Mouse (Mus musculus): ENCODE measurements around the gene Lalba. TPM values are rescaled to one million over a fixed set of nuclear protein-coding genes. Genes with fewer than 3 reads are reported as not detected.
A peak's percentile ranks its signal among the peaks of the same experiment; 100 is the strongest.

Gene Lalba
- polyA plus RNA-seq (2011; ENCODE audit: insufficient read depth, insufficient read length, low read depth, missing spikeins): not detected in 2 replicates

- Histone ChIP-seq H3K9me3 (replicated peaks; ENCODE audit: control insufficient read depth, insufficient read depth, low read length, poor library complexity, severe bottlenecking) (no peaks in the 10 kb centered on the region), H3K4me1 (ENCODE audit: control insufficient read depth, insufficient read depth, low read length) (no peaks in the 10 kb centered on the region), H3K27ac (ENCODE audit: insufficient read depth, low read length) (no peak within 1 kb of the TSS), H3K4me3 (ENCODE audit: low read depth, low read length) (no peak within 1 kb of the TSS), H3K27me3 (ENCODE audit: control insufficient read depth, insufficient read depth, low read length, poor library complexity, severe bottlenecking) (no peaks in the 10 kb centered on the region), H3K36me3 (ENCODE audit: control insufficient read depth, insufficient read depth, low read length, poor library complexity, severe bottlenecking) (no peaks in the 10 kb centered on the region), H3K9ac (ENCODE audit: low read depth, poor library complexity, severe bottlenecking) (no peak within 1 kb of the TSS)
- TF ChIP-seq POLR2A (IDR thresholded peaks at IDR 0.05; ENCODE audit: insufficient read depth, low read length) (no peak), EP300 (IDR thresholded peaks at IDR 0.05; ENCODE audit: insufficient read depth, low read depth, low read length) (no peak), CTCF (IDR thresholded peaks at IDR 0.05; ENCODE audit: low read depth, low read length) (no peak)
These were observed at the start of gene Lalba for GRCm38 (mm10) chr15:98482701-98483100. TSS of gene Lalba (minus strand) at chr15:98482721.

DNA sequence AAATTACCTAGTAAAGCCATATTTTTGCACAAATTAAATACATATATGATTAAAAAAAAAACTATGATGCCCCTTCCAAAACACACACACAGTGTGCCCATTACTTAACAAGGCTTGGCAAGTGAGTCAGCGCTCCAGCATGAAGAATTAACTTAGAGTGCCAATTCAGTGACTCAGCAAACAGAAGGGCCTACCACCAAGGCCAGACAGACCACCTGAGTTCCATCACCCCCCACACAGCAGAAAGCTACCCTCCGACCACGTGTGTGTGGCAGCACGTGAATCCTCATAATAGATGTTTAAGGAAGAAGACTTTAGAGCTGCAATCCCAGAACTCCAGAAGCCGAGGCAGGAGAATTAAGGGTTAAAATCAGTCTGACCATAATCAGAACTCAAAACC lies 49.8 kb upstream of the Lalba start:
- no peaks in the 10 kb centered on the region for H3K9me3 ChIP-seq (replicated peaks; ENCODE audit: control insufficient read depth, insufficient read depth, low read length, poor library complexity, severe bottlenecking)
- H3K27me3 ChIP-seq (ENCODE audit: control insufficient read depth, insufficient read depth, low read length, poor library complexity, severe bottlenecking): no peaks in the 10 kb centered on the region
- H3K36me3 ChIP-seq (ENCODE audit: control insufficient read depth, insufficient read depth, low read length, poor library complexity, severe bottlenecking): peaks cover 56% of the 10 kb centered on the region
- peak overlapping the region; percentile 96 for H3K9ac ChIP-seq (ENCODE audit: low read depth, poor library complexity, severe bottlenecking)
- peak overlapping the region; percentile 71 for H3K4me3 ChIP-seq (ENCODE audit: low read depth, low read length)
- H3K4me1 ChIP-seq (ENCODE audit: control insufficient read depth, insufficient read depth, low read length): peaks cover 2% of the 10 kb centered on the region
- no peak overlapping the region for H3K27ac ChIP-seq (ENCODE audit: insufficient read depth, low read length)
- no peak for TF ChIP-seq CTCF (IDR thresholded peaks at IDR 0.05; ENCODE audit: low read depth, low read length)
- no peak for TF ChIP-seq EP300 (IDR thresholded peaks at IDR 0.05; ENCODE audit: insufficient read depth, low read depth, low read length)
- TF ChIP-seq POLR2A (IDR thresholded peaks at IDR 0.05; ENCODE audit: insufficient read depth, low read length): no peak

DNA sequence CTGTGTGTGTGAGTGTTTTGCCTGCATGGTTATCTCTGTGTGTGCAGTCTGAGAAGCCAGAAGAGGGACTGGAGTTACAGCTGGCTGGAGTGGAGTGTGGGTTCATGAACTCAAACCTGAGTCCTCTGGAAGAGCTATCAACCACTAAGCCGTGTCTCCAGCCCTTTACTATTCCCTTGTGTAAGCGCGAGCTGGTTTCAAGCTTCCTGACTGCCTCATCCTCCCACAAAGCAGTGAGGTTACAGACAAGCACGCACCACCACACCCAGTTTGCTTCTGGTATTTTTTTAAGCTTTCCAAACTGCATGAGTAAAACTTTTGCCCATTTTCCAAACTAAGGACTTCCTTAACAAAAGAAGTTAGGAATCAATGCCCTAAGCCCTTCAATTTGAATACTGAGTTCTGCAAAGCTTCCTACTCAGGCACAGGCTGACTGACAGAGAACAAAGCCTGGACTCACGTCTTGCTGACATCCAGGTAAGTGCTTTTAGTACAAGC lies 45.6 kb upstream of the Lalba start:
- Histone ChIP-seq H3K36me3 (ENCODE audit: control insufficient read depth, insufficient read depth, low read length, poor library complexity, severe bottlenecking) (peaks cover 93% of the 10 kb centered on the region), H3K27me3 (ENCODE audit: control insufficient read depth, insufficient read depth, low read length, poor library complexity, severe bottlenecking) (no peaks in the 10 kb centered on the region), H3K9me3 (replicated peaks; ENCODE audit: control insufficient read depth, insufficient read depth, low read length, poor library complexity, severe bottlenecking) (no peaks in the 10 kb centered on the region), H3K4me3 (ENCODE audit: low read depth, low read length) (no peak overlapping the region), H3K9ac (ENCODE audit: low read depth, poor library complexity, severe bottlenecking) (no peak overlapping the region), H3K4me1 (ENCODE audit: control insufficient read depth, insufficient read depth, low read length) (peaks cover 4% of the 10 kb centered on the region), H3K27ac (ENCODE audit: insufficient read depth, low read length) (peak overlapping the region; percentile 62)
- TF ChIP-seq CTCF (IDR thresholded peaks at IDR 0.05; ENCODE audit: low read depth, low read length) (no peak), POLR2A (IDR thresholded peaks at IDR 0.05; ENCODE audit: insufficient read depth, low read length) (no peak), EP300 (IDR thresholded peaks at IDR 0.05; ENCODE audit: insufficient read depth, low read depth, low read length) (no peak)

- Histone ChIP-seq H3K9me3 (replicated peaks; ENCODE audit: control insufficient read depth, insufficient read depth, low read length, poor library complexity, severe bottlenecking) (no peaks in the 10 kb centered on the region), H3K36me3 (ENCODE audit: control insufficient read depth, insufficient read depth, low read length, poor library complexity, severe bottlenecking) (peaks cover 94% of the 10 kb centered on the region), H3K27me3 (ENCODE audit: control insufficient read depth, insufficient read depth, low read length, poor library complexity, severe bottlenecking) (no peaks in the 10 kb centered on the region), H3K27ac (ENCODE audit: insufficient read depth, low read length) (peak overlapping the region; percentile 62), H3K9ac (ENCODE audit: low read depth, poor library complexity, severe bottlenecking) (peak overlapping the region; percentile 21; the same call in 1 of the 2 replicates), H3K4me1 (ENCODE audit: control insufficient read depth, insufficient read depth, low read length) (peaks cover 4% of the 10 kb centered on the region), H3K4me3 (ENCODE audit: low read depth, low read length) (no peak overlapping the region)
- TF ChIP-seq POLR2A (IDR thresholded peaks at IDR 0.05; ENCODE audit: insufficient read depth, low read length) (no peak), CTCF (IDR thresholded peaks at IDR 0.05; ENCODE audit: low read depth, low read length) (no peak), EP300 (IDR thresholded peaks at IDR 0.05; ENCODE audit: insufficient read depth, low read depth, low read length) (no peak)
These were observed 44.7 kb upstream of the Lalba start for GRCm38 (mm10) chr15:98527056-98527771.

GRCm38 (mm10) chr15:98526057-98526456 lies 43.5 kb upstream of the Lalba start:
- Histone ChIP-seq H3K9me3 (replicated peaks; ENCODE audit: control insufficient read depth, insufficient read depth, low read length, poor library complexity, severe bottlenecking) (no peaks in the 10 kb centered on the region), H3K4me1 (ENCODE audit: control insufficient read depth, insufficient read depth, low read length) (peaks cover 4% of the 10 kb centered on the region), H3K36me3 (ENCODE audit: control insufficient read depth, insufficient read depth, low read length, poor library complexity, severe bottlenecking) (peaks cover 94% of the 10 kb centered on the region), H3K27me3 (ENCODE audit: control insufficient read depth, insufficient read depth, low read length, poor library complexity, severe bottlenecking) (no peaks in the 10 kb centered on the region), H3K27ac (ENCODE audit: insufficient read depth, low read length) (peak overlapping the region; percentile 96), H3K9ac (ENCODE audit: low read depth, poor library complexity, severe bottlenecking) (peak overlapping the region; percentile 50; the same call in 1 of the 2 replicates), H3K4me3 (ENCODE audit: low read depth, low read length) (no peak overlapping the region)
- 0 out of 2 replicates have a peak, but pooled peaks have one; percentile 35 for TF ChIP-seq EP300 (IDR thresholded peaks at IDR 0.05; ENCODE audit: insufficient read depth, low read depth, low read length)
- no peak for TF ChIP-seq POLR2A (IDR thresholded peaks at IDR 0.05; ENCODE audit: insufficient read depth, low read length)

- Histone ChIP-seq H3K4me1 (ENCODE audit: control insufficient read depth, insufficient read depth, low read length) (no peaks in the 10 kb centered on the region), H3K9ac (ENCODE audit: low read depth, poor library complexity, severe bottlenecking) (no peak overlapping the region), H3K36me3 (ENCODE audit: control insufficient read depth, insufficient read depth, low read length, poor library complexity, severe bottlenecking) (peaks cover 70% of the 10 kb centered on the region), H3K27ac (ENCODE audit: insufficient read depth, low read length) (peak overlapping the region; percentile 6; the same call in 1 of the 2 replicates), H3K27me3 (ENCODE audit: control insufficient read depth, insufficient read depth, low read length, poor library complexity, severe bottlenecking) (no peaks in the 10 kb centered on the region), H3K9me3 (replicated peaks; ENCODE audit: control insufficient read depth, insufficient read depth, low read length, poor library complexity, severe bottlenecking) (no peaks in the 10 kb centered on the region), H3K4me3 (ENCODE audit: low read depth, low read length) (no peak overlapping the region)
- no peak for TF ChIP-seq CTCF (IDR thresholded peaks at IDR 0.05; ENCODE audit: low read depth, low read length)
- no peak for TF ChIP-seq POLR2A (IDR thresholded peaks at IDR 0.05; ENCODE audit: insufficient read depth, low read length)
- no peak for TF ChIP-seq EP300 (IDR thresholded peaks at IDR 0.05; ENCODE audit: insufficient read depth, low read depth, low read length)
These were observed 38.7 kb upstream of the Lalba start for GRCm38 (mm10) chr15:98521245-98521644.
